Mouse (Mus musculus) hematopoietic multipotent progenitor cell, adult 10-12 weeks (in vitro differentiated cells): Measurements from ENCODE around the gene Polr2f. TPM values are rescaled to one million over a fixed set of nuclear protein-coding genes. Genes with fewer than 3 reads are reported as not detected.

ENCODE experiments used
- polyA plus RNA-seq: library from polyadenylated mRNA; stranded (reverse); fragments of >175 nt; gene quantifications from 2 replicates; pipeline ENCODE4 v1.2.3, GENCODE M21; 2012; ENCODE audit warnings: low replicate concordance

Gene Polr2f
- polyA plus RNA-seq: 43.4 and 99.7 TPM in 2 replicates

DNA sequence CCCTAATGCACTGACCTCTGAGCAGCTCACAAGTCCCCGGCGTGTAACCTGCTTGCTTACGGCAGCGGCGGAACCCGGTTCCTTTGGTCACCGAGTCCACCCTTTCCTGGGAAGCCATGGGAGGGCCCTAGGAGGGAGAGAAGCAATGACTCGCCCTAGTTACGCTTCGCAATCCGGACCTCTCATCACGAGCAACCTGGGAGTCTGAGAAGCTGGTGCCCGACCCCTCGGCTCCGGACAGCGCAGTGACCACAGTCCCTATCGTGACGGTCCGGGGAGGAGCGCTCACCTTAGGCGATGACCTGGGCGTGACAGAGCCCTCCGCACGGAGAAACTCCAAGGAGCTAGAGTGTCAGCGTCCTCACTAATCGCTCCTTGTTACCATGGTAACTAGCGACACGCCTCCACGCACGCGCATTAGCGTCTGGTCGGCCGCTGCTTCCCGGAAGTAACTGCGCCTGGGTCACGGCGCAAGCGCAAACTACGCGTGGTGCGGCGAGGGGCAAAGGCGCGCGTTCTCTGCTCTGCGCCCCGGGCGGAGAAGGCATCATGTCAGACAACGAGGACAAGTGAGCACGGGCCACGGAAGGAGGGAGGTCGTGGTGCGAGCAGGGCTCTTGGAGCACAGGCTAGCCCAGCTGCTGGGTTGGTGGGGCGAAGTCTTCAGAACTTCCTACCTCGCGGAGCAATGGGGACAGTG, at the start of gene Polr2f, which contains the start of gene 1700088E04Rik:
Gene Polr2f, plus strand, starts transcription at position 144 of the 700 bp plus-strand sequence.
Gene 1700088E04Rik, minus strand, starts transcription at position 388 of the 700 bp plus-strand sequence.

DNA sequence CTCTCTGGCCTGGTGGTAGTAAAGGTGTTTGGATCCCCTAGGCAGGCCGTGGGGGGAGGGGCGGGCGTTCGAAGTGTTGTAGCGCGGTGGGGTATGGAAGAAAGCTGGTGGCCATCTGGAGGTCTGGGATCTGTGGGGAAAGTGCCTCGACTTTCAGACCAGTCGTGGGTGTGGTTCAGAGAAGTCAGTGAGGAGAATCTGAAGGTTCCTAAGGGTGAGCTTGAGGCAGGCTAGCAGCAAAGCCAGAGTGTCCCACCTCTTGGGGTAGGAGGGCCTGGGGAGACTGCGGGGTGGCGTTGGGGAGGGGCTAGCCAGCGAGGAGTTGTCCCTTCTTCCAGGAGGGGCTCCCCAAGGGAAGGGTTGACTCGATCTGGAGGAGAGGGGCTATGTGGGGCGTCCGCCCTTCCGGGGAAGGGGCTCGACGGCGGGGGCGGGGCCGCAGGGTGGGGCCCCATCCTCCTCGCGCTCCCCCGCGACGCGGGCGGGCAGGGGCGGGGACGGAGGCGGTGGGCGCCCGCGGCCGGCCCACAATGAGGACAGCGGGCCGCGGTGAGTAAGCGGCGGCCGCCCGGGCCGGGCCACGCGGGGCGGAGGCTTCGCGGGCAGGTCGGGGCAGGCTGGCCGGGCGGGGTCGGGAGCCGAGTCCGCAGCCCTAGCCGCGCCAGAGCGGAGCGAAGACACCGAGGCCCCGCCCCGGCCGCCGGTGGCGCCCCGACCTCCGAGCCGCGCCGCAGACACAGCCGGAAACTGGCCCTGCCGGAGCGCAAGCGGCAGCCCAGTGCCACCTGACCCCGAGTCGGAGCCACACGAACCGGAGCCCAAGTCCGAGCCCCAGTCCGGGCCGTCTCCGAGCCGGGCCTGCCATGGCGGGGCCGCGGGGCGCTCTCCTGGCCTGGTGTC, 32.1 kb upstream of the Polr2f start, which contains the start of gene Micall1:
Gene Micall1, plus strand, starts transcription at position 478 of the 900 bp plus-strand sequence.

DNA sequence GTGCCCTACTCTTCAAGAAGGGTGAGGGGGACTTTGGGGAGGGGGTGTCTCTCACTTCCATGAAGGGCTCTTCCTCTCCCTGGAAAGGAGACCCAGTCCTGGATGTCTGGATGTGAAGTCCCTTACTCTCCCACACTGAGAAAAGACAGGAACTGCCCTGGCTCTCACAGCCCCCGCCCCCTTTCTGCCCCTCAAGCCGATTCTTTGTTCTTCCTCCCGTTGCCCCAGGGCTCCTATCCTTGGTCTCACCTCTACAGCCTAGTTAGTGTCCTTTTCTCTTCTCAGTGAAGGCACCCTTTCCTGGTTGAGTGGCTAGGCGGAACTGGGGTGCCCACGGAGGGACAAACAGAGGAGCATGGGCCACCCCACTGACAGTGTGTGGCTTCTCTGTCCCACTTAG, 24.3 kb downstream of the Polr2f start, which contains the start of gene Sox10:
Gene Sox10, minus strand, starts transcription at position 101 of the 400 bp plus-strand sequence.

Other genes starting within 250 kb of the Polr2f start
- gene Gm49510, start 241.3 kb upstream of the Polr2f start, polyA plus RNA-seq: 3.0 and 4.4 TPM in 2 replicates
- gene Sh3bp1, start 241.2 kb upstream of the Polr2f start, polyA plus RNA-seq: 582 and 2,232 TPM in 2 replicates
- 12.5 and 16.3 TPM in 2 replicates for gene Pdxp, start 227.1 kb upstream of the Polr2f start, polyA plus RNA-seq
- gene Lgals1, start 214.3 kb upstream of the Polr2f start, polyA plus RNA-seq: 53.3 and 226 TPM in 2 replicates
- 13.2 and 25.0 TPM in 2 replicates for gene Nol12, start 206.1 kb upstream of the Polr2f start, polyA plus RNA-seq
- gene Triobp, start 193.3 kb upstream of the Polr2f start, polyA plus RNA-seq: 97.8 and 205 TPM in 2 replicates
- gene H1f0, start 112.6 kb upstream of the Polr2f start, polyA plus RNA-seq: 34.8 and 92.6 TPM in 2 replicates
- 0.31 and 1.8 TPM in 2 replicates for gene Galr3, start 99.1 kb upstream of the Polr2f start, polyA plus RNA-seq
- 26.8 and 56.0 TPM in 2 replicates for gene Ankrd54, start 78.1 kb upstream of the Polr2f start, polyA plus RNA-seq
- gene Eif3l, start 65.8 kb upstream of the Polr2f start, polyA plus RNA-seq: 8.5 and 20.0 TPM in 2 replicates
- 58.3 and 190 TPM in 2 replicates for gene Micall1, start 32.1 kb upstream of the Polr2f start, polyA plus RNA-seq
- not detected in 2 replicates for gene 1700088E04Rik, start 244 bp downstream of the Polr2f start, polyA plus RNA-seq
- 0.09 TPM in 1 of 2 replicates, not detected in the other for gene Sox10, start 24.2 kb downstream of the Polr2f start, polyA plus RNA-seq
- 17.2 and 41.5 TPM in 2 replicates for gene Pick1, start 88.2 kb downstream of the Polr2f start, polyA plus RNA-seq
- gene Gm49486, start 88.4 kb downstream of the Polr2f start, polyA plus RNA-seq: not detected in 2 replicates
- not detected in 2 replicates for gene Slc16a8, start 113.8 kb downstream of the Polr2f start, polyA plus RNA-seq
- 0.15 and 0.98 TPM in 2 replicates for gene Baiap2l2, start 144.5 kb downstream of the Polr2f start, polyA plus RNA-seq
- 21.1 and 30.1 TPM in 2 replicates for gene Pla2g6, start 187.4 kb downstream of the Polr2f start, polyA plus RNA-seq
- gene Maff, start 205.6 kb downstream of the Polr2f start, polyA plus RNA-seq: 0.83 and 3.1 TPM in 2 replicates